Mouse (Mus musculus) granulocyte monocyte progenitor cell, adult 5-6 weeks (primary cell): ENCODE data around the gene Alox12. TPM values are rescaled to one million over a fixed set of nuclear protein-coding genes. Genes with fewer than 3 reads are reported as not detected.
A peak's percentile ranks its signal among the peaks of the same experiment; 100 is the strongest.

ENCODE experiments used
- ATAC-seq: replicated peaks from 2 replicates; pipeline ENCODE4 v1.8.0; 2016; ENCODE audit warnings: mild to moderate bottlenecking, moderate TSS enrichment, inconsistent platforms; ENCODE audit not compliant: poor library complexity, severe bottlenecking
- total RNA-seq, 2 experiments: library from RNA; stranded (forward) in 1 of 2; stranded (reverse) in 1 of 2; fragments of 200-712, 200-1000 nt in 1 of 2; fragments of >200 nt in 1 of 2; fragmentation: Nextera tagmentation in 1 of 2; gene quantifications; 2 replicates each; pipeline ENCODE4 v1.2.3; 2014 to 2017

Gene Alox12
- total RNA-seq, 2 experiments from 2014 or later: not detected

DNA sequence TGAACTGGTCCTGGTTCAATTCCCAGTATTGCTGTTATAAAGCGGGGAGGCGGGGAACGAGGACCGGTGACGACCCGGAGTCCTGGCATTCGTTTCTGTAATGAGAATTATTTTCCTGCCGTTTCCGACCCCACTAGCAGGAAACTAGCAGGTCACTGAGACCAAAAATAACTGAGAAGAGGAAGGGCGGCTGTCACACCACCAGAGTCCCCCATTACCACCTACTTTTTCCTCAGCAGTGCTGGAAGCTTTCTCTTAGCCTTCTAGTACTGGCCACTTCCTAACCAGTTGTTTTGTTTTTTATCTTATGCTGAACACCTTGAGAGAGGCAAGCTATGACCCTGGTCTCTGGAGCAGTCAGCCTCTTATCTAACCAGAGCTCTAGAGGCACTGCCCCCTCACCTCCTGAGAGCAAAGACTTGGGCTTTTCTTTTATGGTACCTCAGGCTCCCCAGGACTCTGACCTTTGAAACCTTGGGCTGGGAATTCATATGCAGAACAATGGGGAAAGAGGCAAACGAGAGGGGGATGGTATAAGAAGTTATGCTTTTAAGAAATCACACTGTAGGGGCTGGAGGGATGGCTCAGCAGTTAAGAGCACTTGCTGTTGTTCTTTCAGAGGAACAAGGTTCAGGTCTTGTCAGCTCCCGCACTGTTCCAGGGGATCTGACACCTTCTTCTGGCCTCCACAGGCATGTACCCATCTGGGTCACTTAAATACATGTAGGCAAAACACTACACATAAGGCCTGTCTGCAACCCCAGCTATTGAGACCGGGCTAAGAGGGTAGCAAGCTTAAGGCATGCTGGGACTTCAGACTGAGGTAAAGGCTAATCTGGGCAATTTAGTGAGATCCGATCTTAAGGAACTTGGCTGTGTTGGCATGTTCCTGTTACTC lies 33.3 kb downstream of the Alox12 start:
- ATAC-seq: no peak

- peak; percentile 80 for ATAC-seq
These were observed 34.2 kb downstream of the Alox12 start, which contains the start of gene Slc16a13 for GRCm38 (mm10) chr11:70220731-70221602. Slc16a13 (minus strand) TSS chr11:70221064.

DNA sequence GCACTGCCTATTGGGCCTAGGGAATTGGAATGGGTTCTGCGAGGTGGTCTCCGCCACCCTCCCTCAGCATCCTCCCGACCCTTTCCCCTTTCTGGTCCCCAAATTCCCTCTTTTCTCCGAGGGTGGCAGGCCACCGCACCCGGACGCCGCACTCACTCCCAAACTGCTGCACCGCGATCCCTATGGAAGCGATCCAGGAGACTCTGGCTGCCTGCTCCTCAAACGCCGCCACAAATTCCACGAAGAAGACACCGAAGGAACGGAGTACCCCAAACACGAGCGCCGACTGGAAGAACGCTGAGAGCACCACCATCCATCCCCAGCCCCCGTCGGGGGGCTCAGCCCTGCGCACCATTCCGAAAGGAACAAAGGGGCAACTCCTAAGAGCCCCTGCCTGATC lies 34.8 kb downstream of the Alox12 start:
- no peak for ATAC-seq

- ATAC-seq: no peak
These were observed 35.3 kb downstream of the Alox12 start for GRCm38 (mm10) chr11:70219873-70220272.

- ATAC-seq: no peak
These were observed 36.2 kb downstream of the Alox12 start for GRCm38 (mm10) chr11:70218741-70219470.

GRCm38 (mm10) chr11:70218039-70218438 lies 37.1 kb downstream of the Alox12 start:
- no peak for ATAC-seq

DNA sequence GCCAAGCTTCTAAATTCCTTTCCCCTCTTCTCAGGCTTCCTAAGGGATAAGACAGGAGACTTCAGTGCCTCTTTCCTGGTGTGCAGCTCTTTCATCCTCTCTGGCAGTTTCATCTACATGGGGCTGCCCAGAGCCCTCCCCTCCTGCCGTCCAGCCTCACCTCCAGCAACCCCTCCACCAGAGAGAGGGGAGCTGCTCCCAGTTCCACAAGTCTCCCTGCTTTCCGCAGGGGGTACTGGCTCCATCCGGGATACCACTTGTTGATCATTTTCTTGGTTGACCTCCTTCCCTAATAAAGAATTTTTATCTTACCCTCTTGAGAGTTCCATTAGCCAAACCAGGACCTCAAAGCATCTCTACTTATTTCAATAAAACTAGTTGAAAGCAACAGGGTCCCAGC lies 39.0 kb downstream of the Alox12 start:
- ATAC-seq: no peak

DNA sequence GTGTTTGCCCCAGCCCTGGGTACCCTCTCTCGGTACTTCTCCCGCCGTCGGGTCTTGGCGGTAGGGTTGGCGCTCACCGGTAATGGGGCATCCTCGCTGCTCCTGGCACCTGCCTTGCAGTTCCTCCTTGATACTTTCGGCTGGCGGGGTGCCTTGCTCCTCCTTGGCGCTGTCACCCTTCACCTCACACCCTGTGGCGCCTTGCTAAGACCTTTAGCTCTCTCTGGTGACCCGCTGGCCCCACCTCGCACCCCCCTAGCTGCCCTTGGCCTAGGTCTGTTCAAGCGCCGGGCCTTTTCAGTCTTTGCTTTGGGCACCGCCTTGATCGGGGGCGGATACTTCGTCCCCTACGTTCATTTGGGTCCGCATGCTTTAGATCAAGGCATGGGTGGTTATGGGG lies 39.9 kb downstream of the Alox12 start:
- no peak for ATAC-seq

GRCm38 (mm10) chr11:70214856-70215209 lies 40.3 kb downstream of the Alox12 start:
- ATAC-seq: no peak

- peak; percentile 18; the same call in 1 of the 2 replicates for ATAC-seq
These were observed 40.8 kb downstream of the Alox12 start for GRCm38 (mm10) chr11:70214191-70214855.

DNA sequence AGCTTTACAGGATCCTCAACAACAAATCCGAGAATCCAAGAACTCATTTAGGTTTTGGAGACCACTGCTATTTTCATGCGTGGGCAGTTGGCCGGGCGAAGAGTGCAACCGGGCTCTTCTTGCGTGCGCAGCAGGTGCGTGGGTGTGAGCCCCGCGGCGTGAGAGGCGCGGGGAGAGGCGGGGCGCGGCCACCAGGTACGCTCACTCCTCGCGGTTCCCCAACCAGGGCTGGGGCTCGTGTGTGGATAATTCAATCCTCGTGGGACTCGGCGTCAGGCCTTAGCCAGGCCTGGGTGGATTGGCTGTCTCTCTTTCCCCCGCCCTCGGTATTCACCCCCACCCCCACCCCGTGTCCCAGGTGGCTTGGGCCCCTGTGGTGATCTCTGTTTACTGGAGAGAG lies 41.4 kb downstream of the Alox12 start:
- no peak for ATAC-seq

- peak; percentile 60; the same call in 1 of the 2 replicates for ATAC-seq
These were observed 42.3 kb downstream of the Alox12 start for GRCm38 (mm10) chr11:70212896-70213295.

- ATAC-seq: no peak
These were observed 42.7 kb downstream of the Alox12 start, which contains the start of gene Slc16a11 for GRCm38 (mm10) chr11:70212423-70212822. Slc16a11 (plus strand) TSS chr11:70212752.

GRCm38 (mm10) chr11:70211972-70212371 lies 43.2 kb downstream of the Alox12 start:
- ATAC-seq: no peak

- no peak for ATAC-seq
These were observed 44.5 kb downstream of the Alox12 start for GRCm38 (mm10) chr11:70210681-70211080.

DNA sequence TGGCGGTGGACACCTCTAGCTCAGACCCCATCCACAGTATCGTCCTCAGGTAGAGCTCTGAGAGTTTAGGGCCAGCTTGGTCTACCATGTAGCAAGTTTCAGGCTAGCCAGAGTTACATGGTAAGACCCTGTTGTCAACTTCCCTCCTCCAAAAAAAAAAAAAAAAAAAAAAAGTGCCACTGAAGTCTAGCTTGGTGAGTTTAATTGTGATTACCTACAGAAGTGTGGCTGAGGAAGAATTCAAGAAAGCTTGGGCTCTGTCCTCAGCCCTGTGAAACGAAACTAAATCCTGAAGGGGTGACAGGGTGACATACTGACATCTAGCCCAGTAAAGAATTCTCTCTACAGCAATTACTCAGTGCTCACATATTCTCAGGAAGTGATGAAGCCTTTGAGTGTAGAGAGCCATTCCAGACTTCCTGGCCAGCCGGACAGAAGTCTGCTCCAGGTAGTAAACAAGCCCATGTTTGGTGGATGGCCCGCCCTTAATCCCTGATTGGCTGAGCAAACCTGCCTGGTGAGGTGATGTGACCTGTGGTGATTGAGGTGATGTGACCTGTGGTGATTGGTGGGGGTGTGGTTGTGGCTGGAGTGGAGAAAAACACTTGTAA lies 46.3 kb downstream of the Alox12 start:
- no peak for ATAC-seq

DNA sequence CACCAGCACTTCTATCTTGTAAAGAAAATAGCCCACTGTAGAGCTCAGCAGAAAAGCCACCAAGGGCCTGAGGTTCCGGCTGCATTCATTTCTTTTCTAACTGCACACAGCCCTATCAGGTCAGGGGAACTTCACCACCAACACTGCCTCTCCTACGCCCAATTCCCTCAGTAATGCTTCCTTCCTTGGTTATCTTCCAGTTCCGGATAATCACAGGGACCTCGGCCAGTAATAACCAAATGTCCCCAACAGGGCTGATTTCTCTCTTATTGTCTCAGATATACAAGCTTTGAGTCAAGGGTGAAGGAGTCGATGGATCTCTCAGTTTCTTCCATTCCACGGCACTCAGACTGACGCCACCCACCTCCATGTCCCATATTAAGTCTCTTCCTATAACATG lies 47.9 kb downstream of the Alox12 start:
- no peak for ATAC-seq

DNA sequence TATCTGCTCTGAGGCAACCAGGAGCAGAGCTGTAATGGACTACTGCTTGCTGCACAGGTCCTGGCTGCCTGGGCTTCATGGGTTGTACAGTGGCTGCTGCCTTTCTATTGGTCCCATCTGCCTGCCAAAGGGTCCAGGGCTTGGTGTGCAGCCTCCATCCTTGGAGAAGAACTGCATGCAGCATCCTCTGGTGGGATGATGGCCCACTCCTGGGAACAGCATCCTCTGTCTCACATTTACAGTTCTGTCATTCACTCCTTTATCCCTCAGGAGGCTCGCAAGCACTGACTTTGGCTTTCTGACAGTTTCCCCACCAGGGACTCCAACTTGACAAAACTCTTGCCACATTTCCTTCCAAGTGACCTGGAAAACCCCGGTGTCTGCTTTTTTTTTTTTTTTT lies 48.4 kb downstream of the Alox12 start:
- ATAC-seq: 0 out of 2 replicates have a peak, but pooled peaks have one; percentile 27

DNA sequence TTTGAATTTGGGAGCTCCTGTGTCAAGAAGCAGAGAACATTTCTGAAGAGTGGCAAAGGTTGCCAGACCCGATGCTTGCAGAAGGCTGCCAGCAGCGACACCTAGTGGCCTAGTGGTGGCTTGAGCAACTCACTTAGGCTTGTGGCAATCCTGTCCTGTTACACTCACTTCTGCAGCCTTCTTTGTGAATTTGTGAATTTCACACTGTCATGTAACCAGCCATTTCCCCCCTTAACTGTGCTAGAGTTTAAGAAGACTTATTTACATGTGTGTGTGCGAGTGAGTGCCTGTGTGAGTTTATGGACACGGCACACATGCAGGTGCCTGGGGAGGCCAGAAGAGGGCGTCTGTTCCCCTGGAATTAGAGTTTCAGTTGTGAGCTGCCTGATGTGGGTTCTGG lies 53.5 kb downstream of the Alox12 start:
- ATAC-seq: peak; percentile 57
